Mouse (Mus musculus) liver, postnatal 0 days (tissue): Measurements from ENCODE around the gene Exoc8. TPM values are rescaled to one million over a fixed set of nuclear protein-coding genes. Genes with fewer than 3 reads are reported as not detected.

Experiments
- ATAC-seq: fragments of 200-750 bp; cut with Nextera tagmentation; 2 replicates; pipeline ENCODE4 v1.8.0; 2017; ENCODE audit warnings: mild to moderate bottlenecking, moderate library complexity
- DNase-seq: peaks from one replicate; pipeline ENCODE4 v3.0.0-alpha.2; 2016
- H3K27ac ChIP-seq: fragments of 300-500 bp; sonication (generic); 2 replicates; pipeline ENCODE4 v1.5.1; 2014; ENCODE audit warnings: antibody characterized with exemption, moderate library complexity, mild to moderate bottlenecking, low read depth
- H3K27me3 ChIP-seq: fragments of 300-500 bp; sonication (generic); 2 replicates; pipeline ENCODE4 v1.6.1; 2014; ENCODE audit warnings: low read length, control low read depth, mixed read lengths; ENCODE audit not compliant: insufficient read depth
- H3K36me3 ChIP-seq: fragments of 300-500 bp; sonication (generic); replicated peaks from 2 replicates; pipeline ENCODE4 v1.6.1; 2014; ENCODE audit warnings: mild to moderate bottlenecking, control low read depth, low read length, moderate library complexity, mixed read lengths; ENCODE audit not compliant: insufficient read depth
- H3K4me1 ChIP-seq: fragments of 300-500 bp; sonication (generic); 2 replicates; pipeline ENCODE4 v1.6.1; 2014; ENCODE audit warnings: antibody characterized with exemption, mild to moderate bottlenecking, control low read depth; ENCODE audit not compliant: insufficient read depth
- H3K4me2 ChIP-seq: fragments of 300-500 bp; sonication (generic); 2 replicates; pipeline ENCODE4 v1.6.1; 2014; ENCODE audit warnings: low read depth, mild to moderate bottlenecking, low read length, moderate library complexity, mixed read lengths
- H3K4me3 ChIP-seq: fragments of 300-500 bp; sonication (generic); 2 replicates; pipeline ENCODE4 v1.5.1; 2014; ENCODE audit warnings: low read depth, low read length
- H3K9ac ChIP-seq: fragments of 300-500 bp; sonication (generic); replicated peaks from 2 replicates; pipeline ENCODE4 v1.6.1; 2014; ENCODE audit warnings: mild to moderate bottlenecking, moderate library complexity
- H3K9me3 ChIP-seq: fragments of 300-500 bp; sonication (generic); 2 replicates; pipeline ENCODE4 v1.6.1; 2016; ENCODE audit warnings: mild to moderate bottlenecking, control low read depth, low read length, mixed read lengths
- CTCF ChIP-seq: sonication (generic); IDR thresholded peaks from 2 replicates; pipeline ENCODE4 v1.5.1; 2016; ENCODE audit warnings: antibody characterized with exemption, low read depth
- EP300 ChIP-seq: IDR thresholded peaks from 2 replicates; pipeline ENCODE4 v1.6.1; 2016; ENCODE audit warnings: antibody characterized with exemption, low read depth, mild to moderate bottlenecking
- WGBS: fragments of 180-500 bp; shearing (Covaris S2); extraction: QIAGEN DNeasy Blood & Tissue Kit; methylation state at CpG from one replicate; pipeline ENCODE4 v1.1.7; 2014; ENCODE audit not compliant: insufficient replicate concordance; 5-methylcytosine and 5-hydroxymethylcytosine counted together
- polyA plus RNA-seq: library from polyadenylated mRNA; unstranded; fragments of >200 nt; fragmentation: Nextera tagmentation; extraction: Ambion mirVana; gene quantifications from 2 replicates; pipeline ENCODE4 v1.2.1, GENCODE M21; 2015

The Exoc8 gene
- polyA plus RNA-seq, 1 experiment from 2014 or later = 2.8 TPM

GRCm38 (mm10) chr8:124896632-124897385 is 696 bp downstream of the Exoc8 start:
- peak overlapping the region; percentile 100 for H3K4me2 ChIP-seq
- H3K4me3 ChIP-seq = peak overlapping the region; percentile 95
- peaks cover 39% of the 10 kb centered on the region for H3K36me3 ChIP-seq
- peak; percentile 80 for DNase-seq
- peak; percentile 42 for ATAC-seq
- peak overlapping the region; percentile 90 for H3K9ac ChIP-seq
- peaks cover 26% of the 10 kb centered on the region for H3K4me1 ChIP-seq
- H3K27me3 ChIP-seq = no peaks in the 10 kb centered on the region
- peak overlapping the region; percentile 89 for H3K27ac ChIP-seq
- TF ChIP-seq EP300 (no peak), CTCF (peak; percentile 78)
- H3K9me3 ChIP-seq = no peaks in the 10 kb centered on the region
- WGBS = 2% methylated on average over 44 of the region's 60 CpGs

GRCm38 (mm10) chr8:124896010-124896631 is 1.4 kb downstream of the Exoc8 start:
- H3K27me3 ChIP-seq = no peaks in the 10 kb centered on the region
- peak overlapping the region; percentile 95 for H3K4me3 ChIP-seq
- peaks cover 26% of the 10 kb centered on the region for H3K4me1 ChIP-seq
- no peak overlapping the region for H3K27ac ChIP-seq
- H3K4me2 ChIP-seq = peak overlapping the region; percentile 100
- WGBS = 86% methylated on average over 26 of the region's 26 CpGs
- TF ChIP-seq CTCF = no peak
- DNase-seq (no peak), ATAC-seq (no peak)
- H3K9ac ChIP-seq = 0 out of 2 replicates have a peak overlapping the region, but pooled peaks have one; percentile 90
- peaks cover 36% of the 10 kb centered on the region for H3K36me3 ChIP-seq
- H3K9me3 ChIP-seq = no peaks in the 10 kb centered on the region

- no peaks in the 10 kb centered on the region for H3K27me3 ChIP-seq
- no peak overlapping the region for H3K4me2 ChIP-seq
- no peak overlapping the region for H3K27ac ChIP-seq
- TF ChIP-seq EP300 = no peak
- no peak for TF ChIP-seq CTCF
- H3K4me3 ChIP-seq = no peak overlapping the region
- ATAC-seq = no peak
- no peak overlapping the region for H3K9ac ChIP-seq
- H3K4me1 ChIP-seq = peaks cover 16% of the 10 kb centered on the region
- peaks cover 47% of the 10 kb centered on the region for H3K36me3 ChIP-seq
- no peaks in the 10 kb centered on the region for H3K9me3 ChIP-seq
- no peak for DNase-seq
- WGBS = 73% methylated on average over 3 of the region's 3 CpGs
These were observed 4.9 kb downstream of the Exoc8 start for GRCm38 (mm10) chr8:124892596-124892995.

- WGBS = 85% methylated on average over 5 of the region's 5 CpGs
- TF ChIP-seq EP300 = no peak
- TF ChIP-seq CTCF = peak; percentile 33
- Histone ChIP-seq H3K4me1 (no peaks in the 10 kb centered on the region), H3K27me3 (no peaks in the 10 kb centered on the region), H3K9ac (no peak overlapping the region), H3K9me3 (no peaks in the 10 kb centered on the region), H3K4me2 (no peak overlapping the region), H3K4me3 (no peak overlapping the region), H3K36me3 (peaks cover 71% of the 10 kb centered on the region), H3K27ac (no peak overlapping the region)
- no peak for ATAC-seq
- DNase-seq = no peak
These were observed 9.1 kb downstream of the Exoc8 start for GRCm38 (mm10) chr8:124888385-124888784.

- peaks cover 75% of the 10 kb centered on the region for H3K36me3 ChIP-seq
- H3K4me1 ChIP-seq = peaks cover 4% of the 10 kb centered on the region
- H3K9me3 ChIP-seq = no peaks in the 10 kb centered on the region
- no peak overlapping the region for H3K4me3 ChIP-seq
- H3K4me2 ChIP-seq = no peak overlapping the region
- no peak overlapping the region for H3K9ac ChIP-seq
- H3K27me3 ChIP-seq = no peaks in the 10 kb centered on the region
- H3K27ac ChIP-seq = 0 out of 2 replicates have a peak overlapping the region, but pooled peaks have one; percentile 11
- peak; percentile 82 for ATAC-seq
- no peak for DNase-seq
- WGBS = 51% methylated on average over 10 of the region's 10 CpGs
- no peak for TF ChIP-seq CTCF
- peak; percentile 56 for TF ChIP-seq EP300
These were observed 18.5 kb downstream of the Exoc8 start for GRCm38 (mm10) chr8:124878946-124879526.

GRCm38 (mm10) chr8:124878141-124878540 is 19.4 kb downstream of the Exoc8 start:
- Histone ChIP-seq H3K4me3 (no peak overlapping the region), H3K27me3 (no peaks in the 10 kb centered on the region), H3K27ac (no peak overlapping the region), H3K36me3 (peaks cover 74% of the 10 kb centered on the region), H3K4me1 (peaks cover 4% of the 10 kb centered on the region), H3K9me3 (no peaks in the 10 kb centered on the region), H3K4me2 (no peak overlapping the region), H3K9ac (no peak overlapping the region)
- no peak for TF ChIP-seq EP300
- TF ChIP-seq CTCF = no peak
- no peak for ATAC-seq
- DNase-seq = no peak
- 76% methylated on average over 5 of the region's 5 CpGs for WGBS
